Mouse (Mus musculus) layer of hippocampus, adult 6 months (tissue): ENCODE data around the gene Efcab6. TPM values are rescaled to one million over a fixed set of nuclear protein-coding genes. Genes with fewer than 3 reads are reported as not detected.

Source experiments
- long read RNA-seq, 2 experiments: library from polyadenylated mRNA; unstranded; transcript quantifications; one replicate each; pipeline ENCODE4 v2.0.0; 2019 to 2020
- polyA plus RNA-seq: library from polyadenylated mRNA; unstranded; fragments of <200 nt; fragmentation: Nextera tagmentation; gene quantifications from 2 replicates; pipeline ENCODE4 v1.2.3, GENCODE M21; 2021

Gene Efcab6
- 2.6 and 3.5 TPM in 2 replicates for polyA plus RNA-seq
- long read RNA-seq, experiment 1, partial matches to known transcripts, result 6 of 9 reads
- long read RNA-seq, experiment 1, other reads (novel, unspliced or antisense), result 3 of 9 reads
- long read RNA-seq, experiment 2, partial matches to known transcripts, result 20 of 24 reads
- long read RNA-seq, experiment 2, other reads (novel, unspliced or antisense), result 4 of 24 reads

DNA sequence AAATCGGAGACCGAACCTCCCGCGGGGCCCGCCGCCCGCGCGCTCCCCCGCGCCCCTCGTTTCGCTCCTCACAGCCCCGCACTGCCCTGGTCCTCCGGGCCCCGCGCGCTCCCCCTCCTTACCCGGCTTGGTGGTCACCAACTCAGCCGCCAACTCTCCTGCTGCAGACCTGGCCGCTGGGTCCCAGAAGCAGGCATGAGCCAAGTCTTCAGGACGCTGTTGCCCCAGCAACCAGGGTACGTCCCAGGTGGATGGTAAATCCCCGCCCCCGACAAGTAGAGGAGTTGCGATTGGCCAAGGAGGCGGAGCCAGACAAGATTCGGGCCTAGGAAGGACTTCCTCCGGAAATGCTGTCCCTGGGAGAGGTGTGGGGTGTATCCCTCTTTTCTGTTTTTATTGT is at the start of gene Efcab6:
Gene Efcab6, minus strand, starts transcription at position 240 of the 400 bp plus-strand sequence.

GRCm38 (mm10) chr15:84105105-84105923 is 40.1 kb upstream of the Efcab6 start, which contains the start of gene Sult4a1:
Gene Sult4a1 (minus strand): TSS chr15:84105754.

Other genes with a start within 250 kb of the Efcab6 start
- 307 and 316 TPM in 2 replicates for gene Sult4a1, start 40.4 kb upstream of the Efcab6 start, polyA plus RNA-seq
- not detected in 2 replicates for gene Pnpla5, start 57.8 kb upstream of the Efcab6 start, polyA plus RNA-seq
- 0.97 and 1.8 TPM in 2 replicates for gene Pnpla3, start 102.5 kb upstream of the Efcab6 start, polyA plus RNA-seq
- 42.2 and 45.9 TPM in 2 replicates for gene Samm50, start 126.9 kb upstream of the Efcab6 start, polyA plus RNA-seq
- 1.8 and 2.1 TPM in 2 replicates for gene Parvb, start 166.7 kb upstream of the Efcab6 start, polyA plus RNA-seq